Mouse (Mus musculus) C2C12 (cell line): ENCODE data around the gene Slc2a4.

ENCODE experiments used
- CEBPB ChIP-seq: IDR thresholded peaks from one replicate; pipeline ENCODE4 v1.6.1; 2011; ENCODE audit warnings: low read depth, mild to moderate bottlenecking, control low read depth, moderate library complexity
- CTCF ChIP-seq: IDR thresholded peaks from one replicate; pipeline ENCODE4 v1.5.1; 2011; ENCODE audit not compliant: control insufficient read depth, insufficient read depth, insufficient read length
- FOSL1 ChIP-seq: IDR thresholded peaks from one replicate; pipeline ENCODE4 v1.8.0; 2011; ENCODE audit warnings: mild to moderate bottlenecking, low read length; ENCODE audit not compliant: poor library complexity, insufficient read depth, severe bottlenecking
- MAX ChIP-seq: IDR thresholded peaks from one replicate; pipeline ENCODE4 v1.6.1; 2011; ENCODE audit warnings: mild to moderate bottlenecking, control low read depth
- MYOD1 ChIP-seq: IDR thresholded peaks from one replicate; pipeline ENCODE4 v1.6.1; 2011; ENCODE audit warnings: low read depth; ENCODE audit not compliant: control insufficient read depth, insufficient read length
- MYOG ChIP-seq: IDR thresholded peaks from one replicate; pipeline ENCODE4 v1.6.1; 2011; ENCODE audit not compliant: control insufficient read depth, insufficient read length; ENCODE audit errors: extremely low read depth
- USF1 ChIP-seq: IDR thresholded peaks from one replicate; pipeline ENCODE4 v1.6.1; 2011; ENCODE audit warnings: low read depth, mild to moderate bottlenecking, control low read depth, moderate library complexity

- TF ChIP-seq CTCF (peak; percentile 65), MYOD1 (peak; percentile 67), MAX (no peak), USF1 (no peak), MYOG (no peak), FOSL1 (no peak), CEBPB (no peak)
Measured at GRCm38 (mm10) chr11:69948763-69949150, 769 bp upstream of the Slc2a4 start.
